Mouse (Mus musculus): Measurements from ENCODE around the gene Rabl3. TPM values are rescaled to one million over a fixed set of nuclear protein-coding genes. Genes with fewer than 3 reads are reported as not detected.

Gene Rabl3
- polyA plus RNA-seq, 1 experiment = 9.3 TPM

DNA sequence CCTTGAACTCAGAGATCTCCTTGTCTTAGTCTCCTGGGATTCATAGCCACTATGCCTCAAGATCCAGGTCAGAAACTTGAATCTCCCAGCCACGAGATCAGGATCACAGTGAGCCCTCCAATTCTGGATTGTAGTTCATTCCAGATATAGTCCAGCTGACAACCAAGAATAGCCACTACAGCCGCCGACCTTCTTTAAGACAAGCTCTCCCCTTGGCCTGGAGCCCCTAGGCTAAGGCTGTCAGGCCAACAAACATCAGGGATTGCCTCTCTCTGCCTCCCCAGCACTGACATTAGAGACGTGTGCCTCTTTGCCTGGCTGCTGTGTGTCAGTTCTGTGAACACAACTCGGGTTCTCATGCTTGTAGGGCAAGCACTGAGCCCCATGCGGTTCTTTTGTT, 1.1 kb downstream of the Rabl3 start:
- peaks cover 10% of the 10 kb centered on the region for H3K4me1 ChIP-seq (ENCODE audit: control insufficient read depth, insufficient read depth, low read length)
- peak overlapping the region; percentile 73 for H3K4me3 ChIP-seq (ENCODE audit: insufficient read depth, low read length)
- no peak overlapping the region for H3K27ac ChIP-seq (ENCODE audit: insufficient read depth, low read depth, low read length)
- TF ChIP-seq POLR2A (IDR thresholded peaks at IDR 0.05; ENCODE audit: borderline replicate concordance, low read depth, low read length) (no peak), CTCF (IDR thresholded peaks at IDR 0.05; ENCODE audit: low read depth, low read length) (no peak)

DNA sequence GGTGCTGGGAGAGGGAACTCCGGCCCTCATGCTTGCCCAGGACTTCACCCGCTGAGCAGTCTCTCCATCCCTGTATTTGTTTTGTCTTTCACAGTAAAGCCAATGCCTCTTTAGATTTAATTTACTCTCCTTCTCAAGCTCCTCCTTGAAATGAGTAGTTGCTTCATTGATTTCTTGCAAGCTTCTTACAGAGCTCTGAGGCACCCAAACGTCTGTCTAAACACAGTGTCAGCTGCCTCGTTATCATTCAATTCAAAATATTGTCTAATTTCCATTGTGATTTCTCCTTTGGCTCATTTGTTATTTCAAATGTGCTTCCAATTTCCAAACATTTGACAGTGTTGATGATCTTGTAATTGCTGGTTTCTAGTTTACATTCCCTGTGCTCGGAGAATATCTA, 6.6 kb downstream of the Rabl3 start:
- Histone ChIP-seq H3K4me1 (ENCODE audit: control insufficient read depth, insufficient read depth, low read length) (no peaks in the 10 kb centered on the region), H3K27ac (ENCODE audit: insufficient read depth, low read depth, low read length) (no peak overlapping the region), H3K4me3 (ENCODE audit: insufficient read depth, low read length) (no peak overlapping the region)
- TF ChIP-seq POLR2A (IDR thresholded peaks at IDR 0.05; ENCODE audit: borderline replicate concordance, low read depth, low read length) (no peak), CTCF (IDR thresholded peaks at IDR 0.05; ENCODE audit: low read depth, low read length) (no peak)

DNA sequence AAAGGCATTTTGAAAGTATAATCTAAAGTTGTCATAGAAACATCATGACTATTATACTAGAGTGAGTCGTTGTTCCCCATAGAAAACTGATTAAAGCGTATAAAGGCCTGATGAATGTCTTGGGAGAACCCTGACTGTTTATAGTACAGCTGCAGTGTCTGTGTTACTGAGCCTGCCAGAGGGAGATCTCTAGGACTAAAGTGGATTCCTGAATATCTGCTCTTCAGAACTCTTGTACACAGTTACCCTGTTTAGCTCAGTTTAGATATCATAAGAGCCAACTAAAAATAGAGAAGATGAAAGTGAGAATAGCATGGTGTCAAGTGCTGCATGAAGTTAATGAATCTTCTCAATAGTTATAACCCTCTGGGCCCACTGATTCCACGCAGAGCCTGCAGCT, 10.6 kb downstream of the Rabl3 start:
- H3K27ac ChIP-seq (ENCODE audit: insufficient read depth, low read depth, low read length) = no peak overlapping the region
- no peaks in the 10 kb centered on the region for H3K4me1 ChIP-seq (ENCODE audit: control insufficient read depth, insufficient read depth, low read length)
- no peak overlapping the region for H3K4me3 ChIP-seq (ENCODE audit: insufficient read depth, low read length)
- TF ChIP-seq POLR2A (IDR thresholded peaks at IDR 0.05; ENCODE audit: borderline replicate concordance, low read depth, low read length) (no peak), CTCF (IDR thresholded peaks at IDR 0.05; ENCODE audit: low read depth, low read length) (no peak)

DNA sequence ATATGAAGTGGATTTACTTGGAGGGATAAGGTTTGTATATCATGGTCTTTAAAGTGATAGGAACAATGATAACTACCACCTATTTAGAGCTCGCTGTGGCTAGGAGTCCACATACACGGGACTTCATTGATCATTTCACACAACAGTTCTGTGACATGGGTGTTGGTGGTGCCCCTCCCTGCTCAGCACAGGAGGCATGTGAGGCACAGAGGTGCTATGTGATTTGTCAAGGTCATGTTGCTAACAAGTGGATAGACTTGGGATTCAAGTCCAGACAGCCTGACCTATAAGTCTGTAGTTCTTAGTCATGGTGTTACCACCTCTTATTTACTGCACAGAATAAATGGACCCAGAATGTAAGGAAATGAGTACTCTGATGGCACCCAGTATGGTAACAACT, 11.3 kb downstream of the Rabl3 start:
- Histone ChIP-seq H3K27ac (ENCODE audit: insufficient read depth, low read depth, low read length) (no peak overlapping the region), H3K4me3 (ENCODE audit: insufficient read depth, low read length) (no peak overlapping the region), H3K4me1 (ENCODE audit: control insufficient read depth, insufficient read depth, low read length) (no peaks in the 10 kb centered on the region)
- TF ChIP-seq POLR2A (IDR thresholded peaks at IDR 0.05; ENCODE audit: borderline replicate concordance, low read depth, low read length) = no peak
- TF ChIP-seq CTCF (IDR thresholded peaks at IDR 0.05; ENCODE audit: low read depth, low read length) = no peak

DNA sequence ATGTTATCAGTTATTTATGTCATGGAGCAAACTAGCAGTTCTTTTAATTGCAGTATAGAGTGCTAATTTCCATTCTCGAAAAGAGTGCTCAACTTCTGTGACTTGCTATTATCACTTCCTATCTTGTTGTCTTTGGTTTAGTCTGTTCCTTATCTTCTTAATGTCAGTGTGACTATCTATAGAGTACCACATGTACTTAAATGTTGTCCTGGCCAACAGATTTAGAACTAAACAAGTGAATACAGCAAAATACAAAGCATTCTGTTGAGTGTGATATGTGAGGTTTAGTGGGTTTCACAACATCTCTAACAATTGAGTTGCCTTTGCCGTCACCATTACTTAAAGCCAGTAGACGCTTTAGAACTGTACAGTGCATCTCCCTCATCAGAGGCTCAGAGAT, 13.1 kb downstream of the Rabl3 start:
- Histone ChIP-seq H3K4me1 (ENCODE audit: control insufficient read depth, insufficient read depth, low read length) (no peaks in the 10 kb centered on the region), H3K27ac (ENCODE audit: insufficient read depth, low read depth, low read length) (no peak overlapping the region), H3K4me3 (ENCODE audit: insufficient read depth, low read length) (no peak overlapping the region)
- no peak for TF ChIP-seq POLR2A (IDR thresholded peaks at IDR 0.05; ENCODE audit: borderline replicate concordance, low read depth, low read length)
- TF ChIP-seq CTCF (IDR thresholded peaks at IDR 0.05; ENCODE audit: low read depth, low read length) = no peak

DNA sequence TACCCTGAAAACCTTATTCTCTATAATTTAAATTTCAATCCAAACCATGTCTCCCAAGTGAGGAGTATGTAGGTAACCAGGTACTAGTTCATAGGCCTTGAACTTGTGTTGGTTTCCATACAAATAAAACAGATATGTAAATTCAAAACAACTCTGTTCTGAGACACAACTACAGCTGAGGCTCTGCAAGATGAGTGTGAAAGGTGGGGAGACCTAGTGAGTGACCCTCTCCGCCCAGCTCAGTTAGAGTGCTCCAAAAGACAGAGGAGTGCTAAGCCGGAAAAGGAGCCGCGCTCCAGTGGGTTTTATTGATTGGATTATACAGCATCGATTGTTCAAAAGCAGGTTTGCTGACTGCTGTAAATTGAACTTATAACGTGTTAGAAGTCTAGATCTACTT, 22.7 kb downstream of the Rabl3 start:
- Histone ChIP-seq H3K4me1 (ENCODE audit: control insufficient read depth, insufficient read depth, low read length) (no peaks in the 10 kb centered on the region), H3K27ac (ENCODE audit: insufficient read depth, low read depth, low read length) (no peak overlapping the region), H3K4me3 (ENCODE audit: insufficient read depth, low read length) (no peak overlapping the region)
- TF ChIP-seq POLR2A (IDR thresholded peaks at IDR 0.05; ENCODE audit: borderline replicate concordance, low read depth, low read length) (no peak), CTCF (IDR thresholded peaks at IDR 0.05; ENCODE audit: low read depth, low read length) (no peak)

DNA sequence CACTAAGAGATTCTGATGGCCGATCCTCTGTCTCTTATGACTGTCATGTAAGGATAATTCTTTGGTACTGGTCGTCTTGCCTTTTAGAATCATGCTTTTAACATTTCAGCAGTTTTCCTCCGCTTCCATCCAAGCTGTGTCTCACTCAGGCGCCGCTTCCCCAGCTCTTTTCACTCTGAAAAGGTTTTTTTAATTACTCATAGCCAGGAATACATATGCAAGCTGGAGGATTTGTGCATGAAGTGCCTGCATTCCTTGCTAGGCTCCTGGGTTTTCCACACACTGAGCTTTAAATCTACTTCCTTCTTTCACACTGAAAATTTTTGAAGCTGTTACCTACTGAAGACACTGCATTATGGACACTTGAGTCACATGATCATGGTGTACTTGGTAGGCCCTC, 23.3 kb downstream of the Rabl3 start:
- Histone ChIP-seq H3K4me1 (ENCODE audit: control insufficient read depth, insufficient read depth, low read length) (no peaks in the 10 kb centered on the region), H3K4me3 (ENCODE audit: insufficient read depth, low read length) (no peak overlapping the region), H3K27ac (ENCODE audit: insufficient read depth, low read depth, low read length) (no peak overlapping the region)
- TF ChIP-seq POLR2A (IDR thresholded peaks at IDR 0.05; ENCODE audit: borderline replicate concordance, low read depth, low read length) (no peak), CTCF (IDR thresholded peaks at IDR 0.05; ENCODE audit: low read depth, low read length) (no peak)

DNA sequence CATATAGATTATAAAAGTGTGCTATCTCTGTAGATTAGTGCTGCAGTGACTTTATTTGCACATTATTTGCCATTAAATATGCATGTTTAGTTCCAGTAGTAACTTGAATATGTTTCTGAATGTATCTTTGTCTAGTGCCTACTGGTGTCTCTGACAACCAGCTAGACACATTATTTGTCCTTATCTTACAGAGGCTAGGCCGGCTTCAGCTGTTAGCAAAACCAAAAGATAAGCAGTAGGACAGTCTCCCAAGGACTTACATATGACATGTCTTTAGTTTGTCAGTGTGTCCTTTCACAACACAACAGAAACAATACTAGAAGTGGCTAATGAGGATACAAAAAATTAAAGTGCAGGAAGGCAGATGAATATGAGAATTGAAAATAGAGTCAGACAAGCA, 25.4 kb downstream of the Rabl3 start:
- Histone ChIP-seq H3K4me1 (ENCODE audit: control insufficient read depth, insufficient read depth, low read length) (no peaks in the 10 kb centered on the region), H3K4me3 (ENCODE audit: insufficient read depth, low read length) (no peak overlapping the region), H3K27ac (ENCODE audit: insufficient read depth, low read depth, low read length) (no peak overlapping the region)
- TF ChIP-seq CTCF (IDR thresholded peaks at IDR 0.05; ENCODE audit: low read depth, low read length) = no peak
- TF ChIP-seq POLR2A (IDR thresholded peaks at IDR 0.05; ENCODE audit: borderline replicate concordance, low read depth, low read length) = no peak

DNA sequence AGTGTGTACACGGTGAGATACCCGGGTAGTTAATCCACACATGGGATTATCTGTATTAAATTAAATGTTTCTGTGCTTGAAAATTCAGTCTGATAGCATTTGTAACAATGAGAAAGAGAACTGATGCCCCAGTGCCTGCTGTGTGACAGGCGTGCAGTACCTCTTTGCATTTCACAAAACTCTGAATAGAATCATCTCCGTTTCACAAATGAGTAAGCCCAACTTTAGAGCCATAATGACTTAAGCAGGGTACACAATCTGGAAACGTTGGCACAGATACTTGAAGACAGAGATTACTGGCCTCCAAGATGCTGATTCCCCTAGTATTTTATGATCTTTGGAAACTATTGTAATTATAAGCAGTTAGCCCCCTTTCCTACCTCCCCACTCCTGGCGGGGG, 26.4 kb downstream of the Rabl3 start:
- Histone ChIP-seq H3K4me3 (ENCODE audit: insufficient read depth, low read length) (no peak overlapping the region), H3K4me1 (ENCODE audit: control insufficient read depth, insufficient read depth, low read length) (no peaks in the 10 kb centered on the region), H3K27ac (ENCODE audit: insufficient read depth, low read depth, low read length) (no peak overlapping the region)
- TF ChIP-seq POLR2A (IDR thresholded peaks at IDR 0.05; ENCODE audit: borderline replicate concordance, low read depth, low read length) (no peak), CTCF (IDR thresholded peaks at IDR 0.05; ENCODE audit: low read depth, low read length) (no peak)

DNA sequence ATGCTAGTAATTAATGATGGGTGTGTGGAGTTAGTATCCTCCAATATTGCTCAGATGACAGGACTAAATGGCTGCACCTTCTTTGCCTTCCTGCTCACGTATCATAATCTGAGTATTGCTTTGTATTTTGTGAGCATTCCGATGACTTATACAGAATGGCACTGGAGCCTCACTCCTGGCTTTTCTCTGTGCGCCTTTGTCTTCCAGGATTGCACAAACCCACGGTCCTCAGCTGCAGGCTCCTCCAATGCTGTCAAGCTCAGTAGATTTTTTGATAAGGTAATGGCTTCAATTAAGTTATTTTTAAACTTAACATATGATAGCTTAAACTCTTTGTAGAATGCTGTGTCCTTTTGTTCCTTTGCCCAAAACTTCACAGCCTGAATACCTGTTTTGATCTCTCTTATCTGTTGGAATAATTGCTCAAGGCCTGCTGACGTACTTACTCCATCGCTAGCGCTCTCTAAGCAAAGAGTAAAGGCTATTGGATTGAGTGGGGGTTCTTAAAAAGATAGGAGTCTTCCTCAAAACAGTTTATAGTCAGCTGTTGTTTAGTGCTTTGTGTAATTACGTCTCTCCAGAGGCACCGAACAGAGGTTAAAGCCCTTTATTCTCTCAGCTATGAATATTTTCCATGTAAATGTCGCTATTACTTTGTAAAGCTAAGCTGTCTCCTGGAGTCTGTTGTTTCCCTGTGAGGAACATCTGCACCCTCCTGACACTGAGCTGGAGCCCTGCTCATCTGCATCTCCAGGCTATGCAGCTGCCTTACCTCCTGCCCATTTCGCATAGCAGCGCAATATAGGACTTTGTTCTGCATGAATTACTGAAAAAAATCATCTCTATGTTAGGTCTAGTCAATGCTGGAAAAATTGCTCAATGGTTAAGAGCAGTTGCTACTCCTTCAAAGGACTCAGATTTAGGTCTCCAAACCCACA, 27.7 kb downstream of the Rabl3 start:
- Histone ChIP-seq H3K4me1 (ENCODE audit: control insufficient read depth, insufficient read depth, low read length) (no peaks in the 10 kb centered on the region), H3K27ac (ENCODE audit: insufficient read depth, low read depth, low read length) (no peak overlapping the region), H3K4me3 (ENCODE audit: insufficient read depth, low read length) (no peak overlapping the region)
- TF ChIP-seq CTCF (IDR thresholded peaks at IDR 0.05; ENCODE audit: low read depth, low read length) (no peak), POLR2A (IDR thresholded peaks at IDR 0.05; ENCODE audit: borderline replicate concordance, low read depth, low read length) (no peak)
